Mouse (Mus musculus): Measurements from ENCODE around the gene Alg5. TPM values are rescaled to one million over a fixed set of nuclear protein-coding genes. Genes with fewer than 3 reads are reported as not detected.

Alg5 gene
- polyA plus RNA-seq, 1 experiment from 2014 or later, result 41.4 TPM

- ATAC-seq, result no peak
- no peak overlapping the region for H3K4me3 ChIP-seq (ENCODE audit: low read depth, low read length)
- H3K4me1 ChIP-seq (ENCODE audit: insufficient read depth), result peaks cover 2% of the 10 kb centered on the region; the same call in 1 of the 2 replicates
- no peak overlapping the region for H3K27ac ChIP-seq (ENCODE audit: low read depth)
- TF ChIP-seq EP300 (IDR thresholded peaks at IDR 0.05; ENCODE audit: low read depth), result no peak
- peaks cover 15% of the 10 kb centered on the region for H3K27me3 ChIP-seq (ENCODE audit: insufficient read depth, low read length)
- peaks cover 19% of the 10 kb centered on the region for H3K36me3 ChIP-seq (replicated peaks; ENCODE audit: insufficient read depth, low read length)
- WGBS (ENCODE audit: insufficient replicate concordance), result 56% methylated on average over 4 of the region's 4 CpGs
- DNase-seq, result no peak
- H3K4me2 ChIP-seq (ENCODE audit: low read depth, low read length), result no peak overlapping the region
- H3K9ac ChIP-seq (replicated peaks), result no peak overlapping the region
- H3K9me3 ChIP-seq (ENCODE audit: low read length), result peaks cover 3% of the 10 kb centered on the region; the same call in 1 of the 2 replicates
Observed at GRCm38 (mm10) chr3:54753411-54753810, 18.1 kb downstream of the Alg5 start.

DNA sequence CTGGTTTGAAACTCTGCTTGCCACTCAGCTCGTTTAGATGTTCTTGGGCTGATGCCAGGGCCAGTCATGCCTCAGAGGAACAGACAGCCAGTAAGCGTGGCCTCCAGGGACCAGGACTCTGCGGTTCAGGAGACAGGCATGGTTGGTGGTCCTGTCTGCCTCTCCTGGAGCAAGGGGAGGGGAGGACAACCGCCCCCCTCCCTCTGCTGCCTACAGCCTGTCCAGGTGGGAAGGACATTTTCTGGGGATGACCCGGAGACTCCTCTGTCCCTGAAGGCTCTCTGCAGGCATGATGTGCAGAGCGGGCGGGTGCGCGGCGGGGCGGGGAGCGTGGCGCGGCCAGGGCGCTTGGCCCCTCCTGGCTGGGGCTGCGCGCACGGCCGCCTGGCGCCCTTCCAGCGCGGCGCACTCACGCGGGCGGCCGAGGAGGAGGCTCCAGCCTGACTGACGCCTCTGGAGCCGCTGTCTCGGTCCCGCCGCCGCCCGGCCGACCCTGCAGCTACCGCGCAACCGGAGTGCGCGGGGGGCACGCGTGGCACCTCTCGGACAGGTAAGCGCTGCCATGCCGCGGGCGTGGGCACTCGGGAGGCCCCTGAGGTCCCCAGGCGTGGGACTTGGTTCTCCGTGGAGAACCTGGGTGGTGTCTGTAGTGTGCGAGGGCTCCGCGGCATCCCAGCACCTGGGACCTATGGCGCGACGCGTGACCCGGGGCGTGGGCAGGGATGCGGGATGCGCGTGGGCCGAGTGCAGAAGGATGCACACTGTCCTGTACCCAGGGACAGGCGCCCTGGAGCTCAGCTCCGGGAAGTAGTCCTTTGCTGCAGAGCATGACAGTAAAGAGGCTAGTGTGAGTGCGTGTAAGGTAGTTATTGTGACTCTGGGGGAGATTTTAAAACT is 20.1 kb downstream of the Alg5 start, which contains the start of gene Smad9:
Gene Smad9, plus strand, starts transcription at position 438 of the 897 bp plus-strand sequence.
- ATAC-seq, result peak; percentile 82
- peak within 1 kb of the TSS; percentile 75 for H3K27ac ChIP-seq (ENCODE audit: low read depth)
- peak within 1 kb of the TSS; percentile 71 for H3K9ac ChIP-seq (replicated peaks)
- WGBS (ENCODE audit: insufficient replicate concordance), result 2% methylated on average over 54 of the region's 66 CpGs
- DNase-seq, result peak; percentile 67
- TF ChIP-seq CTCF (IDR thresholded peaks at IDR 0.05; ENCODE audit: low read depth), result no peak
- no peak for TF ChIP-seq EP300 (IDR thresholded peaks at IDR 0.05; ENCODE audit: low read depth)
- peak within 1 kb of the TSS; percentile 63 for H3K4me3 ChIP-seq (ENCODE audit: low read depth, low read length)
- H3K9me3 ChIP-seq (ENCODE audit: low read length), result peaks cover 3% of the 10 kb centered on the region; the same call in 1 of the 2 replicates
- H3K36me3 ChIP-seq (replicated peaks; ENCODE audit: insufficient read depth, low read length), result peaks cover 3% of the 10 kb centered on the region; the same call in 1 of the 2 replicates
- peak within 1 kb of the TSS; percentile 82 for H3K4me2 ChIP-seq (ENCODE audit: low read depth, low read length)
- H3K4me1 ChIP-seq (ENCODE audit: insufficient read depth), result peaks cover 5% of the 10 kb centered on the region; the same call in 1 of the 2 replicates
- H3K27me3 ChIP-seq (ENCODE audit: insufficient read depth, low read length), result peaks cover 15% of the 10 kb centered on the region

GRCm38 (mm10) chr3:54756058-54756457 is 20.7 kb downstream of the Alg5 start:
- peak overlapping the region; percentile 63 for H3K4me3 ChIP-seq (ENCODE audit: low read depth, low read length)
- peaks cover 3% of the 10 kb centered on the region; the same call in 1 of the 2 replicates for H3K9me3 ChIP-seq (ENCODE audit: low read length)
- 6% methylated on average over 11 of the region's 11 CpGs for WGBS (ENCODE audit: insufficient replicate concordance)
- no peak for TF ChIP-seq EP300 (IDR thresholded peaks at IDR 0.05; ENCODE audit: low read depth)
- 0 out of 2 replicates have a peak, but pooled peaks have one; percentile 11 for TF ChIP-seq CTCF (IDR thresholded peaks at IDR 0.05; ENCODE audit: low read depth)
- DNase-seq (peak; percentile 41), ATAC-seq (peak; percentile 46; the same call in 1 of the 2 replicates)
- H3K4me1 ChIP-seq (ENCODE audit: insufficient read depth), result peaks cover 5% of the 10 kb centered on the region; the same call in 1 of the 2 replicates
- peak overlapping the region; percentile 82 for H3K4me2 ChIP-seq (ENCODE audit: low read depth, low read length)
- peak overlapping the region; percentile 71 for H3K9ac ChIP-seq (replicated peaks)
- peaks cover 15% of the 10 kb centered on the region for H3K27me3 ChIP-seq (ENCODE audit: insufficient read depth, low read length)
- peak overlapping the region; percentile 75 for H3K27ac ChIP-seq (ENCODE audit: low read depth)
- H3K36me3 ChIP-seq (replicated peaks; ENCODE audit: insufficient read depth, low read length), result no peaks in the 10 kb centered on the region

DNA sequence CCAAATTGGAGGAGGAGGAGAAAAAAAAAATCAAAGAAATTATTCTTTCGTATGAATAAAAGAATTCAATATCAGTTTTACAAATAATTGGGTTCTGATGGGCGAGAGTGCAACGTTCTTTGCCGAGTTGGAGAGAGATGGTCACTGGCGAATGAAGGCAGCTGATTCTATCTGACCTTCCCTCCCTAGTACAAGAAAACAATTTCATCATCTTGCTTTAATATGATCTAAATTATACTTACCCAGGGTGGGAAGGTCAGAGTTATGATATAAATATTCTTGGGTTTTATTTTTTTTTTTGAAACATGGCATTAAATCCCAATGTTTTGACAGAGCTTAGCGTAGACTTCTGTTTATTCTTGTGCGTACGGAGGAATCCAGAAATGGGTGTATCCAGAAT is 22.1 kb downstream of the Alg5 start:
- no peaks in the 10 kb centered on the region for H3K9me3 ChIP-seq (ENCODE audit: low read length)
- H3K4me1 ChIP-seq (ENCODE audit: insufficient read depth), result peaks cover 5% of the 10 kb centered on the region; the same call in 1 of the 2 replicates
- ATAC-seq (no peak), DNase-seq (no peak)
- TF ChIP-seq EP300 (IDR thresholded peaks at IDR 0.05; ENCODE audit: low read depth) (no peak), CTCF (IDR thresholded peaks at IDR 0.05; ENCODE audit: low read depth) (no peak)
- H3K27me3 ChIP-seq (ENCODE audit: insufficient read depth, low read length), result peaks cover 15% of the 10 kb centered on the region
- 0 out of 2 replicates have a peak overlapping the region, but pooled peaks have one; percentile 63 for H3K4me3 ChIP-seq (ENCODE audit: low read depth, low read length)
- H3K4me2 ChIP-seq (ENCODE audit: low read depth, low read length), result peak overlapping the region; percentile 82
- 0 out of 2 replicates have a peak overlapping the region, but pooled peaks have one; percentile 23 for H3K27ac ChIP-seq (ENCODE audit: low read depth)
- H3K36me3 ChIP-seq (replicated peaks; ENCODE audit: insufficient read depth, low read length), result no peaks in the 10 kb centered on the region
- no peak overlapping the region for H3K9ac ChIP-seq (replicated peaks)
- WGBS (ENCODE audit: insufficient replicate concordance), result 79% methylated on average over 8 of the region's 8 CpGs

DNA sequence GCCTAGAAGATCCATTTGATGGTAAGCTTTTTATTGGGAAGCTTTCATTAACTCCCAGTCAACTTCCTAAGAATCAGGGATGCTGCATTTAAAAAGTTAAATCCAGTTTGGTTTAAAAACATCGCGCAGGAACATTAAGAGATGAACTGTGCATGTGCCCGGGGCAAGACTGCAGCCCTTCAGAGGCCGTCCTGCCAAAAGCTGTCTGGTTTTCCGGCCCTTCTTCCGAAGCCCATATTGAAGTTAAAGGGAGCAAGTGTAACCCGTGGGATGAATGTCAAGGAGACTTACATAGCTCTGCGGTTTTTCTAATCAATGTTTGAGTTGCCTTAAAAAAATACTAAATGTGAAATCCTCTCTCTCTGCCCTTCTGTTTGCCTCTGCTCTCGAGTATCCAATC is 23.9 kb downstream of the Alg5 start:
- Histone ChIP-seq H3K27ac (ENCODE audit: low read depth) (no peak overlapping the region), H3K9ac (replicated peaks) (no peak overlapping the region), H3K4me1 (ENCODE audit: insufficient read depth) (peaks cover 5% of the 10 kb centered on the region; the same call in 1 of the 2 replicates), H3K36me3 (replicated peaks; ENCODE audit: insufficient read depth, low read length) (no peaks in the 10 kb centered on the region), H3K9me3 (ENCODE audit: low read length) (no peaks in the 10 kb centered on the region), H3K4me3 (ENCODE audit: low read depth, low read length) (no peak overlapping the region), H3K27me3 (ENCODE audit: insufficient read depth, low read length) (peaks cover 14% of the 10 kb centered on the region), H3K4me2 (ENCODE audit: low read depth, low read length) (no peak overlapping the region)
- DNase-seq, result no peak
- ATAC-seq, result no peak
- TF ChIP-seq CTCF (IDR thresholded peaks at IDR 0.05; ENCODE audit: low read depth), result no peak
- TF ChIP-seq EP300 (IDR thresholded peaks at IDR 0.05; ENCODE audit: low read depth), result no peak
- WGBS (ENCODE audit: insufficient replicate concordance), result 75% methylated on average over 9 of the region's 9 CpGs
